Mouse (Mus musculus) embryonic fibroblast, embryonic 13.5 days (primary cell): ENCODE measurements around the gene Gm49318.

Experiments used
- CTCF ChIP-seq: IDR thresholded peaks from 2 replicates; pipeline ENCODE4 v1.5.1; 2011; ENCODE audit warnings: mild to moderate bottlenecking, control low read depth, low read length, moderate library complexity, borderline replicate concordance; ENCODE audit not compliant: insufficient read depth
- POLR2A ChIP-seq: IDR thresholded peaks from 2 replicates; pipeline ENCODE4 v1.6.1; 2011; ENCODE audit warnings: low read depth, mild to moderate bottlenecking, control low read depth, low read length, moderate library complexity

GRCm38 (mm10) chr9:22030386-22030785, 40.7 kb downstream of the Gm49318 start:
- TF ChIP-seq POLR2A (no peak), CTCF (no peak)
